Mouse (Mus musculus): ENCODE measurements around the gene E130114P18Rik.

GRCm38 (mm10) chr4:97784236-97784635, 6.4 kb upstream of the E130114P18Rik start:
- TF ChIP-seq GATA1 (IDR thresholded peaks at IDR 0.05; ENCODE audit: borderline replicate concordance, low read length) (no peak), FLI1 (IDR thresholded peaks at IDR 0.05; ENCODE audit: low read length) (no peak)
